10 mouse cellular contexts compared by ENCODE assay signal in genomic region chr15:84957851-84958250, GRCm38 (mm10). TPM values are rescaled to one million over a fixed set of nuclear protein-coding genes. Genes with fewer than 3 reads are reported as not detected.
DNase-seq lines count a peak whose midpoint lies in the region; ATAC-seq lines count a peak whose summit lies in the region.
"Had no signal": no experiment of that assay in that cellular context is flagged by ENCODE, and none has a peak within 500 bp of the region (broad histone marks: within the 10 kb centered on the region; RNA-seq: fewer than 3 reads in every experiment).

No protein-coding gene starts in this region.

- no peaks in the 10 kb centered on the region for H3K9me3 ChIP-seq in hindbrain, embryonic 14.5 days (ENCODE audit: control insufficient read depth, low read length)
- H3K9me3 ChIP-seq in midbrain, embryonic 16.5 days (replicated peaks; ENCODE audit: control insufficient read depth, low read length, poor library complexity, severe bottlenecking) = no peaks in the 10 kb centered on the region
- no peaks in the 10 kb centered on the region for H3K9me3 ChIP-seq in heart, embryonic 12.5 days (replicated peaks)
- H3K9me3 ChIP-seq: embryonic facial prominence, embryonic 15.5 days had no signal

- H3K9ac ChIP-seq in hindbrain, embryonic 14.5 days = 0 out of 2 replicates have a peak overlapping the region, but pooled peaks have one; percentile 28
- H3K9ac ChIP-seq in midbrain, embryonic 16.5 days (ENCODE audit: low read depth, low read length) = peak overlapping the region; percentile 5; the same call in 1 of the 2 replicates
- no peak overlapping the region for H3K9ac ChIP-seq in heart, embryonic 12.5 days
- H3K9ac ChIP-seq: embryonic facial prominence, embryonic 15.5 days had no signal

- H3K27me3 ChIP-seq in hindbrain, embryonic 14.5 days (ENCODE audit: control insufficient read depth, insufficient read depth, low read length) = no peaks in the 10 kb centered on the region
- no peaks in the 10 kb centered on the region for H3K27me3 ChIP-seq in midbrain, embryonic 16.5 days (ENCODE audit: control insufficient read depth, insufficient read depth, low read depth, low read length)
- H3K27me3 ChIP-seq in heart, embryonic 12.5 days (replicated peaks) = no peaks in the 10 kb centered on the region
- H3K27me3 ChIP-seq: embryonic facial prominence, embryonic 15.5 days had no signal

- H3K36me3 ChIP-seq in hindbrain, embryonic 14.5 days (replicated peaks; ENCODE audit: control insufficient read depth, insufficient read depth) = peaks cover 58% of the 10 kb centered on the region
- H3K36me3 ChIP-seq in midbrain, embryonic 16.5 days (ENCODE audit: control insufficient read depth, insufficient read depth, low read length) = peaks cover 27% of the 10 kb centered on the region
- H3K36me3 ChIP-seq in heart, embryonic 12.5 days = peaks cover 29% of the 10 kb centered on the region

- 24% methylated on average over 3 of the region's 3 CpGs for WGBS in hindbrain, embryonic 14.5 days
- 11% methylated on average over 3 of the region's 3 CpGs for WGBS in midbrain, embryonic 16.5 days
- WGBS in heart, embryonic 12.5 days = 51% methylated on average over 3 of the region's 3 CpGs

- peak; percentile 59 to 78 for DNase-seq in cerebellum, postnatal 14 days
- no peak for DNase-seq in cerebellum, adult 9-11 months
- peak; percentile 92 for DNase-seq in brain, adult 2 months (ENCODE audit: low read depth, low spot score)
- peak; percentile 65 for DNase-seq in hindbrain, embryonic 14.5 days (ENCODE audit: low spot score)
- no peak for DNase-seq in urinary bladder, postnatal 4 days (ENCODE audit: low spot score in 2 of 2)
- no peak for DNase-seq in gastrocnemius, adult 8-10 months (ENCODE audit: low spot score in 2 of 2)

- H3K4me1 ChIP-seq in hindbrain, embryonic 14.5 days (replicated peaks; ENCODE audit: control insufficient read depth, insufficient read depth, low read length) = peaks cover 29% of the 10 kb centered on the region
- H3K4me1 ChIP-seq in midbrain, embryonic 16.5 days (ENCODE audit: control insufficient read depth, insufficient read depth, low read length) = peaks cover 18% of the 10 kb centered on the region
- no peaks in the 10 kb centered on the region for H3K4me1 ChIP-seq in heart, embryonic 12.5 days (replicated peaks)

- no peak overlapping the region for H3K4me3 ChIP-seq in hindbrain, embryonic 14.5 days (replicated peaks; ENCODE audit: low read length)
- H3K4me3 ChIP-seq in midbrain, embryonic 16.5 days (ENCODE audit: low read depth, low read length) = no peak overlapping the region
- H3K4me3 ChIP-seq in heart, embryonic 12.5 days = no peak overlapping the region
- H3K4me3 ChIP-seq: embryonic facial prominence, embryonic 15.5 days had no signal

- peak; percentile 72; the same call in 1 of the 2 replicates for ATAC-seq in hindbrain, embryonic 14.5 days (ENCODE audit: low FRiP score)
- ATAC-seq in midbrain, embryonic 16.5 days = peak; percentile 67
- ATAC-seq in heart, embryonic 12.5 days (ENCODE audit: insufficient number of reproducible peaks, low FRiP score) = no peak

- peak overlapping the region; percentile 20; the same call in 1 of the 2 replicates for H3K27ac ChIP-seq in hindbrain, embryonic 14.5 days
- peak overlapping the region; percentile 43; the same call in 1 of the 2 replicates for H3K27ac ChIP-seq in midbrain, embryonic 16.5 days (ENCODE audit: low read length)
- no peak overlapping the region for H3K27ac ChIP-seq in heart, embryonic 12.5 days (ENCODE audit: poor library complexity, severe bottlenecking)
- H3K27ac ChIP-seq: embryonic facial prominence, embryonic 15.5 days had no signal

- H3K4me2 ChIP-seq in hindbrain, embryonic 14.5 days (replicated peaks) = no peak overlapping the region
- no peak overlapping the region for H3K4me2 ChIP-seq in midbrain, embryonic 16.5 days (ENCODE audit: low read length)
- H3K4me2 ChIP-seq in heart, embryonic 12.5 days = no peak overlapping the region
- H3K4me2 ChIP-seq: embryonic facial prominence, embryonic 15.5 days had no signal

RNA-seq across cellular contexts. Expression of gene 5031439G07Rik, which starts 30.5 kb away (rescaled TPM):
- polyA plus RNA-seq in hindbrain, embryonic 14.5 days (2014; fragmentation: Nextera tagmentation; extraction: Ambion mirVana) = 19.2 and 27.8 TPM in 2 replicates
- 24.5 and 25.9 TPM in 2 replicates for polyA plus RNA-seq in midbrain, embryonic 16.5 days (2015; fragmentation: Nextera tagmentation; extraction: Ambion mirVana)
- total RNA-seq in gastrocnemius, adult 8-10 months (2022) = 100 to 1,000 TPM; 103 to 132 (median 110) TPM
- 4.3 and 5.3 TPM in 2 replicates for polyA plus RNA-seq in heart, embryonic 12.5 days (2016; fragmentation: Nextera tagmentation; extraction: Ambion mirVana)

RNA-seq across cellular contexts. Expression of gene Nup50, which starts 34.6 kb away (rescaled TPM):
- 24.2 and 25.3 TPM in 2 replicates for polyA plus RNA-seq in hindbrain, embryonic 14.5 days (2014; fragmentation: Nextera tagmentation; extraction: Ambion mirVana)
- polyA plus RNA-seq in midbrain, embryonic 16.5 days (2015; fragmentation: Nextera tagmentation; extraction: Ambion mirVana) = 24.2 and 27.9 TPM in 2 replicates
- total RNA-seq in gastrocnemius, adult 8-10 months (2022) = 10 to 100 TPM; 11.0 to 15.4 (median 14.2) TPM
- polyA plus RNA-seq in heart, embryonic 12.5 days (2016; fragmentation: Nextera tagmentation; extraction: Ambion mirVana) = 31.2 and 32.3 TPM in 2 replicates

RNA-seq across cellular contexts. Expression of gene Gm29666, which starts 38.0 kb away (rescaled TPM):
- 0.74 and 0.83 TPM in 2 replicates for polyA plus RNA-seq in hindbrain, embryonic 14.5 days (2014; fragmentation: Nextera tagmentation; extraction: Ambion mirVana)
- polyA plus RNA-seq in midbrain, embryonic 16.5 days (2015; fragmentation: Nextera tagmentation; extraction: Ambion mirVana) = 0.87 and 0.90 TPM in 2 replicates
- under 1 TPM; 0.19 to 0.27 (median 0.24) TPM for total RNA-seq in gastrocnemius, adult 8-10 months (2022)
- polyA plus RNA-seq in heart, embryonic 12.5 days (2016; fragmentation: Nextera tagmentation; extraction: Ambion mirVana) = 0.35 and 0.43 TPM in 2 replicates

RNA-seq across cellular contexts. Expression of gene Upk3a, which starts 59.1 kb away (rescaled TPM):
- 0.89 and 1.4 TPM in 2 replicates for polyA plus RNA-seq in hindbrain, embryonic 14.5 days (2014; fragmentation: Nextera tagmentation; extraction: Ambion mirVana)
- 0.77 and 1.1 TPM in 2 replicates for polyA plus RNA-seq in midbrain, embryonic 16.5 days (2015; fragmentation: Nextera tagmentation; extraction: Ambion mirVana)
- total RNA-seq in gastrocnemius, adult 8-10 months (2022) = not detected
- polyA plus RNA-seq in heart, embryonic 12.5 days (2016; fragmentation: Nextera tagmentation; extraction: Ambion mirVana) = not detected in 2 replicates
- polyA plus RNA-seq: liver, embryonic 16.5 days had no signal

Comparison
In these comparisons a context has a peak if more than half of its experiments do, and no peak if none do; other contexts are left out.
1. DNase-seq: peak in cerebellum, postnatal 14 days (2 of 2), brain, adult 2 months (single experiment) and hindbrain, embryonic 14.5 days (single experiment); none in cerebellum, adult 9-11 months (single experiment), urinary bladder, postnatal 4 days (0 of 2) and gastrocnemius, adult 8-10 months (0 of 2).